Mouse (Mus musculus) layer of hippocampus, adult 8-10 months (tissue): ENCODE measurements around the gene Adgrv1. TPM values are rescaled to one million over a fixed set of nuclear protein-coding genes. Genes with fewer than 3 reads are reported as not detected.
"Not testable (repeated sequence)": the region's sequence is repeated elsewhere in the genome, so short reads cannot be mapped to it uniquely, and the experiment has no call there.

Experiments used
- DNase-seq, 2 experiments: peaks; one replicate each; pipeline ENCODE4 v3.0.0; 2022; ENCODE audit warnings: low spot score in 2 of 2
- total RNA-seq, 4 experiments: library from RNA; stranded (reverse); gene quantifications; 2 replicates each; pipeline ENCODE4 v1.2.4; 2022

Gene Adgrv1
- 1 to 10 TPM; 2.2 to 4.2 (median 3.0) TPM for total RNA-seq

GRCm38 (mm10) chr13:81632720-81633415 is at the start of gene Adgrv1:
Gene Adgrv1, minus strand, starts transcription at chr13:81633154.
- DNase-seq = peak; percentile 29 to 31

GRCm38 (mm10) chr13:81675333-81675732 is 42.4 kb upstream of the Adgrv1 start:
- no peak for DNase-seq

DNA sequence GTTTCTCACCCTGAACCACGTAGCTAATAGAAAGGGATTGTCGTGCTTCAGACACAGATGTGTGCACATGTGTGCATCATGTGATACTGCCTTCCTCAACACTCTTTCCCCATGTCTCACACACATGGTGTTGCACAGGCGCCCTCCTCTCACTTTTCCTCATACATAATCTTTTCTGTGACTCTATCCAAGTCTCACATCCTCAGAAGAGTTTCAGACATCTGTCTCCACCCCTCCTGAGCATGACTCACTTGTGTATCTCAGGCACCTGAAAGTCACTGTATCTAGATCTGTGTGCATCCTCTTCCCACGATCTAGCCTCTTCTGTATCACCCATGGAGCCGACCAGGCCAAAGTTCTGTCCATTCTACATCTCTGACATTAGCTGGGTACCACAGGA is 34.8 kb upstream of the Adgrv1 start:
- DNase-seq = no peak

DNA sequence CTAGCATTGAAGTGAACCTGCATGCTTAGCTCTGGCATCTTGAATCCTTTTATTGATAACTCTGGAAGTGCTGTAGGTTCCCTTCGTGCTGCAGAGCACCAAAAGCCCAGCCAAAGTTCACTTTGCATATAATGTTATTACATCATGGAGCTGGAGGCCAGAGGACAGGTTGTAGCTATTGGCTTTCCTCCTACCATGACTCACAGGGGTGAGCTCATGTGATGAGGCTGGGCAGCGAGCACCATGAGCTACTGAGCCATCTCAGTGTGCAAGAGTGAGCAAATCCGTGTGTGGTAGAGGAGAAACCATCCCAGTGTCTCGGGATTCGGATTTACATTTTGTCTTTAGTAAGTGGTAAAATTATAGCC is 31.4 kb upstream of the Adgrv1 start:
- DNase-seq = no peak

DNA sequence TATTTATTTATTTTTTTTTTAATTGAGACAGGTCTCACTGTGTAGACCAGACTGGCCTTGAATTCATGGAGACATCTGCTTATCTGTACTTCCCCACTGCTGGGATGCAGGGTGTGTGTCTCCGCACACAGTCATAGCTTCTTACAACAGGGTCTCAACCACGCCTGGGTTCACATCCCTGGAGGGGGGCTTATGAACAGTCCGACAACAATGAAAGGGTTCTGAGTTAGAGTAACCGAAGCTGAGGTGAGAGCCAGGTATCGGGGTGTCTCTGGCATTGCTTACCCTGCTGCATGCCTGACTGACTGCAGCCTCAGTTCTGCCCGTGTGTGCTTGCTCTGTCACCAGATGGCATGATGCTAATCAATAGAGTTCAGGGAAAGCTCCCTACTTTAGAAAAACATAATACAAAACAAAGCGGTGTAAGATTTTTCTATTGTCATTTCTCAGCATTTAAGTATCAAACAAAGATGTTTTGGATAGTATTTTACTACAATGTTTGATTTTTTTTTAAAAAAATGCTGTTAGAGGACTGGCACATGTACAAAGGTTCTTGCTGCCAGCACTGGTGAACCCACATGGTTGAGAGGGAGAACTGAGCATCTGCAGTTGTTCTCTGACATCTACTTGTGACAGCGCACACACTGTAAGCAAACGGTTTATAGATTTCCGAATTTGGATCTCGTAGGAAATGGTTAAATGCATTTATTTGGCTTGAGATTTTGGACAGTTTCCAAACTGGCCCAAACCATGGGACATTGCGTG is 30.8 kb upstream of the Adgrv1 start:
- DNase-seq = no peak

GRCm38 (mm10) chr13:81658053-81658752 is 25.2 kb upstream of the Adgrv1 start:
- peak in 1 of 2 experiments; percentile 18 for DNase-seq

- DNase-seq = peak; percentile 82 to 89
Observed at GRCm38 (mm10) chr13:81657351-81658052, 24.5 kb upstream of the Adgrv1 start, which contains the start of gene Lysmd3. Gene Lysmd3, plus strand, starts transcription at chr13:81657663.

DNA sequence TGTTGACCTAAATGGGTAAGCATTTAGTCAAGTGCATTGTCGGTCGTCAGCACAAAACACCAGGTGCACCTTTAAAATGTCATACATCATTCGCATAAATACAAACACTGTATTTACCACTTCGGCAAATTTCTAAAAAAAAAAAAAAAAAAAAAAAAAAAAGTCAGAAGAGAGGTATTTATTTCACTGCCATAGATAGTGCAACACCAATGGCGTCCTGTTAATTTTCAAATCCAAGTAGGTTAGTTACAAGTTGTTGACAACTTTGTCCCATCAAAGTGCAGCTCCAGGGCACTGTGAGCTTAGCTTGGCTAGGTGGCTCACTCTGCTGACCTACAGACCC is 24.0 kb upstream of the Adgrv1 start:
- DNase-seq = no peak

DNA sequence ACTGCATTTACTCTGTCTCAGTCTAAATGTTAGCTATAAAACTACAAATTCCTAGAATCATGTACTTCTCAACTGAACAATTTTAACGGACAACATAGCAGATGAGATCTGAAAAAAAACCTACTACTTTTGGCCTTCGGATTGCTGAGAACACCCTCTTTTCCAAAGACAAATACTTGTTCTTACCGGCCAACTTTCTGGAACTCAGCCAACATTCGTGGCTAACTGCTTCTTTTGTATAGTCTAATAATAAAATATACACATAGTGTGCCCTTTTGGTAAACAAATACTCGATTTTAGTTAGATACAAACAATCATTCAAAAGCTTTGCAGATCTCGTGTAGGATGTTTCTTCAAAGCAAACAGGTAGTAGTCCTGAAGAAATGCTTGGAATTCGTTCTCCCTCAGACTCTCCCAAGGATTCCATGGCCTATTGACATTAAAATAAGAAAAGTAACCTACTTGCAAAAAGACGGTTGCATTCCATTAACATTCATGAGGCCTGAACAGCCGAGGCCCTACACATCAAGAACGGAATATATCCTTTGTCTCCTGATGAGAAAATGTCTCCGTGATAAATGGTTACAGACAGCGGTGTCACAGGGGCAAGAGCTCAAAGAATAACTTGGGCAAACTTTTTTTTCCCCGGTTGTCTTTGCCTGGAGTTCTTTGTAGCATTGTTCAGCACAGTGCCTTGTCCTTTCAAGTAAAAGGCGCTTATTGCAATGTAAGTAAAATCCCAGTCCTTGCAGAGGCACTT is 23.3 kb upstream of the Adgrv1 start:
- no peak for DNase-seq

DNA sequence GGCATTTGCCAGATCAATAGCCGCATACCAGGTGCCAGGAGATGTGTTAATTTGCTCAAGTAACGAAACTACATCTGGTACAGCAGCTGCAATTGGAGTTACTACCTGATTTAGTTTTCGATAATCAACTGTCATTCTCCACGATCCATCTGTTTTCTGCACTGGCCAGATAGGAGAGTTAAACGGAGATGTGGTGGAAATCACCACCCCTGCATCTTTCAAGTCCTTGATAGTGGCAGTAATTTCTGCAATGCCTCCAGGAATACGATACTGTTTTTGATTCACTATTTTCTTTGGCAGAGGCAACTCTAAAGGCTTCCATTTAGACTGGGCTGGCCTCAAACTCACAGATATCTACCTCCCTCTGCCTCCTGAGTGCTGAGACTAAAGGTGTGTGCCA is 17.4 kb upstream of the Adgrv1 start:
- not testable (repeated sequence) for DNase-seq

DNA sequence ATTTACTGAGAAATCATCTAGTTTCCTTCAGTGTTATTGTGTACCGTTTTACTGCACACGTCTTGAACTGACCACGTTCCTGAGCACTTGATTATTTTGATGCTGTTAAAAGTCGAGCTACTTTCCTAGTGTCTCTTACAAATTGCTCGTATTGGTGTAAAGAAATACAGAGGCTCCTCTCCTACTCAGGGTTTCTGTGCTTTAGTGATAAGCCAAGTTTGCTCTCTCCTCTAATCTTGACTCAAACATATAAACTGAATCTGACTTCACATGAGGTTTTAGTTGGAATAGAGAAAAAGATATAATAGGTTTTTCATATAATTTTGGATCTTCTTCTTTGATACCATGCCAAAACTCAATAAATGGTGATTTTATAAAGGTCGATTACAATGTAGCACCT is 13.4 kb upstream of the Adgrv1 start:
- DNase-seq = no peak

DNA sequence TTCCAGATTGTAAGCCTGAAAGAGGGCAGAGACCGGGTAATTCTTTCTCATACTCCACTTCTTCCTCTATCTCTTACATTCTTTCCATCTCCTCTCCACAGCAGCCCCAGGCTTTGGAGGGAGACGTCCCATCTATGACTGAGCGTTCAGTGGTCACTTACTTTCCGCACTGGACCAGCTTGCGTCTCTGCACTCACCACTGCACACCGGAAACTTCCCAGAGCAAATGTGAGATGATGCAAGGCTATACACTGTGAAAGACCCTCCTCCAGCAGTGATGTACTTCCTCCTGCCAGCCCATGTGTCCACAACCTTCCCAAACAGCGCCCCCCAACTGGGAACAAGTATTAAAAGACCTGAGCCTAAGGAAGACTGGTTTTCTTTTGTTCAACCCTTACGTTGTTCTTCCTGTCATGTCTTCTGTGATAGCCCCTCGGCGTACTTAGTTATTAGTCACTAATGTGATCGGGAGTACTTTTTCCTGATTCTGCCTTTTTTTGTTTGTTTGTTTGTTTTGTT is 11.2 kb upstream of the Adgrv1 start:
- no peak for DNase-seq

DNA sequence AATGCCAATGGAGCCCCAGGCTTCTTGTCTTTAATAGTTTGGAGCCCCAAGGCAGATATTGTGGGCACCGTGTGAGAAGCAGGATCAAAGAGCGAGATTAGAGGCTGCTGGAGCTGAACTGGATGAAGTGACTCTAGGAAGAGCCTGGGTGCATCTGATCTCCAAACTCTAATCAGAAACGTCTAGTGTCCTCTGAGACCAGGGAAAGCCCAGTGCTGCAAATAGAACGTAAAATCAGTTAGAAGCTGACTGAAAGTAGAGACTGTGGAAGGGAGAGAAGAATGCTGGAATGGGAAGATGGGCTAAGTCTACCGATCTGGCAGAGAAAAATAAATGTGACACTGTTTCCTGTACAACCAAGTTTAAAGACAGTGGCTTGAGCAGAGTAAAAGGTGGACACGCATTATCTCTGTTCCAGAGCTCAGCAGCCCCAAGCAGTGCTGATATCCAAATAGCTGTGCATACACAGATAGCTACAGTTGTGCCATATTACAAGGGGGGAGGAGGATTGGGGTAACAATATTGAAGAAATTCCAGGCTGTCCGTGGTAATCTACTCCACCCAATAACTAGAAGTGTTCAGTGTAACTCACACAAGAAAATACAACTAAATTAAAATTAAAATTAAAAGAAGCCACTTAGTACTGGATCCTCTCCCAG is 9.7 kb upstream of the Adgrv1 start:
- no peak for DNase-seq

DNA sequence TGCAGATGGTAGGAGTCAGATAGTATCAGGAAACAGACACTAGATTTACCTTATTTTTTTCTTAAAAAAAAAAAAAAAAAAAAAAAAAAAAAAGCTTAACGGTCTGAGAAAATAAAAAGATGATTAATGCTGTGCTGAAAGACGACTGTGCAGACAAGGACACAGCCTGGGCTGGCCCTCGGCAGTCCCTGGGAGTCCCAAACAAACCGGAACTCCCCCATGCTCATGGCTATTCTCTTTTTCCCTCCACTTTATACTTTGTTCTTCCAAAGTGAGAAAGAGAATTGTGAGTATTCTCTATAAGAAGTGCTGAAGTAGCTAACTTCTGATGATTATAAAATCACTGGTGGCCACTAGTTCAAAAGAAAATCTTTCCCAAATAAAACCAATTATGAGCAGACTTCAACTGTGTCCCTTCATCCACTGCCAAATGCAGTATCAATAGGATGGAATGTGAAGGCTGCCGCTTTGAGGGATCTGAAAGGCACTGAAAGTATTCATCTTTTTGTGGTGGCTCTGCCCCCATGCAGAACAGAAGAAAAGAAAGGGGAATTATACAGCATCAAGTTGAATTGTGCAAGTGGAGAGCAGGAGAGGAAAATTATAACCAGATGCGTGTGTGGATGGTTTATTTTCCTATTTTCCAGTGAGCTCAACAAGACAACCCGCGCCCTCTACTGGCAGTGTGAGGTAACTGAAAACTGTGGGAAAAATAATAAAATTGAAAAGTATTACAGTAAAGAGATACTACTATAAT is 8.5 kb upstream of the Adgrv1 start:
- DNase-seq = peak in 1 of 2 experiments; percentile 54

DNA sequence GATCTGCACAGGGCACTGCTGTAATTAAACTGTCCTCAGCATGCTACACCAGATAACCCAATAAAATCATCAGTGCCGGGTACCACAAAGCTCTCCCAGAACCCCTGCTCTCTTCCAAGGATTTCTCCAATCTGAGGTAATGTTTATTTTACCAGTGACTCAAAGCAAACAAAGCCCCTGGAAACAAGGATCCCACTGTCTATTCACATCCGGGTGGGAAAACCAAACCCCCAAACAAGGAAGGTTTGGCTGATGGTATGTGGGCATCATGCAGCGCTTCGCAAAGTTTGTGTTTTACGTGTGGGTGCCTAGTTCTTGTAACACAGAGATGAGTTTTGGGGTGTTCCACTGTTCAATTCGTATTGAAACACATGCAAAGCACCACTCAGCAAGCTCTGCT is 7.9 kb upstream of the Adgrv1 start:
- no peak for DNase-seq

GRCm38 (mm10) chr13:81639624-81640023 is 6.7 kb upstream of the Adgrv1 start:
- no peak for DNase-seq

- no peak for DNase-seq
Observed at GRCm38 (mm10) chr13:81630566-81630965, 2.4 kb downstream of the Adgrv1 start.

GRCm38 (mm10) chr13:81629395-81629794 is 3.6 kb downstream of the Adgrv1 start:
- DNase-seq = no peak

DNA sequence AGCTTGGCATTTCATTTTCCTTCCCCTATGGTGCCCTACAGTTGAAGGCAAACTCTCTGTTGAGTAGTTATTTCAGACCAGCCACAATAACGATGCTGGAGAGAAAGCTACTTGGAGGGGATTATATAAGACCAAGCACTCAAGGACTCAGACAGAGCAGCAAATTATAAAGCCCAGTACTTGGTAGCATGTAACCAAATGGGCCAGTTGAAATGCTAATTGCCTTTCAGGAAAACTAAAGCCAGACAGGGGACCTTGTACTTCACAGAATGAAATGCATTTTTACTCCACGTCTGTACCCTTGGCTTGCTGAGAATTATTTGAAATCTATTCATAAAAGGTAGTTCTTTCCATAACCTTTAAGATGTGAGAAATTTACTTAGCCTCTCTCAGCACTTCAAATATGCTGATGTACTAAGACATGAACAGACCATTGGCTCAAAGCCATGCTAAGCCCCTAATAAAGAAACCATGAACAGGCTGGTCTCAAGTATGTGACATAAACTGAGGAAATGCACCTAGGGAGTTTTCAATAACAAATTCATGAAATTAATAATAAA is 4.2 kb downstream of the Adgrv1 start:
- DNase-seq = no peak
